Mouse (Mus musculus) olfactory bulb, adult 2 months (tissue): ENCODE data around the gene Bcl6b.

Experiments used
- CTCF ChIP-seq: fragments of 200-500 bp; IDR thresholded peaks from 2 replicates; pipeline ENCODE4 v1.5.1; 2012; ENCODE audit warnings: low read depth, mild to moderate bottlenecking, low read length, moderate library complexity; ENCODE audit not compliant: insufficient read depth
- POLR2A ChIP-seq: fragments of 200-500 bp; IDR thresholded peaks from 2 replicates; pipeline ENCODE4 v1.6.1; 2012; ENCODE audit warnings: mild to moderate bottlenecking, low read depth, low read length, moderate library complexity; ENCODE audit not compliant: insufficient read depth

DNA sequence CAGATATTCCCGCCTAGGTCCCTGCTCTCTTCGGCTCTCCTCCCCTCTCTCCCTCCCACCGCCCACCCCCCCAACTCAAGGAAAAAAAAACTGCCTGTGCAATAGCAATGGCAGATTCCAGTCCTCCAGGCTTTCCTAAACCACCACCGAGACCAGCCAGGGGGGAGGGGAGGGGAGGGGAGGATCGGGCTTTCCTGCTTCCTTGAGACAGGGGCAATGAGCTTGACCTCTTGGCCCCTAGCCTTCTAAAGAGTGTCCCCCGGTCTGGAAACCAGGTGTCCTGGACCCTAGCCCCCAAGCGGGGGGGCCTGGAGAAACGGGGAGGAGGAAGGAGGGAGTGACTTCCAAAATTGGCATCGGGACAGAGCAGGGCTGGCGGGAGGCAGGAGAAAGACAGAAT lies 2.9 kb upstream of the Bcl6b start:
- no peak; the same call in 1 of the 2 replicates for TF ChIP-seq POLR2A
- no peak for TF ChIP-seq CTCF
